Mouse (Mus musculus): ENCODE results near the gene Cnst.

Cnst gene

GRCm38 (mm10) chr1:179545768-179546550 lies at the start of gene Cnst, which contains the start of gene Tfb2m:
Gene Cnst, plus strand, starts transcription at chr1:179546370.
Gene Tfb2m, minus strand, starts transcription at chr1:179546267.
- DNase-seq (ENCODE audit: low spot score in 2 of 2) = peak; percentile 95 to 99

- DNase-seq (ENCODE audit: low spot score in 2 of 2) = no peak
These were observed 46.9 kb upstream of the Cnst start for GRCm38 (mm10) chr1:179499257-179499656.

GRCm38 (mm10) chr1:179502565-179502964 lies 43.6 kb upstream of the Cnst start:
- DNase-seq (ENCODE audit: low spot score in 2 of 2) = no peak

GRCm38 (mm10) chr1:179506530-179507315 lies 39.4 kb upstream of the Cnst start:
- no peak for DNase-seq (ENCODE audit: low spot score in 2 of 2)

- DNase-seq (ENCODE audit: low spot score in 2 of 2) = no peak
These were observed 35.4 kb upstream of the Cnst start for GRCm38 (mm10) chr1:179510546-179511340.

- DNase-seq (ENCODE audit: low spot score in 2 of 2) = no peak
These were observed 34.3 kb upstream of the Cnst start for GRCm38 (mm10) chr1:179511895-179512294.

GRCm38 (mm10) chr1:179516941-179517712 lies 29.0 kb upstream of the Cnst start:
- no peak for DNase-seq (ENCODE audit: low spot score in 2 of 2)

GRCm38 (mm10) chr1:179517713-179518465 lies 28.3 kb upstream of the Cnst start, which contains the start of gene Smyd3:
Gene Smyd3, minus strand, starts transcription at chr1:179518041.
- peak; percentile 72 to 73 for DNase-seq (ENCODE audit: low spot score in 2 of 2)

- DNase-seq (ENCODE audit: low spot score in 2 of 2) = no peak
These were observed 26.3 kb upstream of the Cnst start for GRCm38 (mm10) chr1:179519901-179520300.

GRCm38 (mm10) chr1:179539054-179539453 lies 7.1 kb upstream of the Cnst start:
- DNase-seq (ENCODE audit: low spot score in 2 of 2) = no peak

GRCm38 (mm10) chr1:179539887-179540286 lies 6.3 kb upstream of the Cnst start:
- no peak for DNase-seq (ENCODE audit: low spot score in 2 of 2)

- DNase-seq (ENCODE audit: low spot score in 2 of 2) = no peak
These were observed 4.7 kb upstream of the Cnst start for GRCm38 (mm10) chr1:179541502-179541901.

GRCm38 (mm10) chr1:179546551-179546917 lies 364 bp downstream of the Cnst start:
- no peak for DNase-seq (ENCODE audit: low spot score in 2 of 2)

GRCm38 (mm10) chr1:179547176-179547575 lies 1.0 kb downstream of the Cnst start:
- no peak for DNase-seq (ENCODE audit: low spot score in 2 of 2)

- DNase-seq (ENCODE audit: low spot score in 2 of 2) = no peak
These were observed 2.0 kb downstream of the Cnst start for GRCm38 (mm10) chr1:179548220-179548619.

- no peak for DNase-seq (ENCODE audit: low spot score in 2 of 2)
These were observed 3.0 kb downstream of the Cnst start for GRCm38 (mm10) chr1:179548996-179549752.

GRCm38 (mm10) chr1:179551336-179551735 lies 5.2 kb downstream of the Cnst start:
- DNase-seq (ENCODE audit: low spot score in 2 of 2) = no peak

GRCm38 (mm10) chr1:179551921-179552320 lies 5.8 kb downstream of the Cnst start:
- no peak for DNase-seq (ENCODE audit: low spot score in 2 of 2)

GRCm38 (mm10) chr1:179552751-179553150 lies 6.6 kb downstream of the Cnst start:
- no peak for DNase-seq (ENCODE audit: low spot score in 2 of 2)

All from urinary bladder, adult 18-20 months (tissue).